Mouse (Mus musculus) CH12.LX (cell line): ENCODE measurements around the gene Golph3l. TPM values are rescaled to one million over a fixed set of nuclear protein-coding genes. Genes with fewer than 3 reads are reported as not detected.

Experiments used
- DNase-seq: peaks from one replicate; pipeline ENCODE4 v3.0.0-alpha.2; 2013; ENCODE audit errors: extremely low read depth
- H3K27ac ChIP-seq: 2 replicates; pipeline ENCODE4 v1.5.1; 2012; ENCODE audit warnings: low read depth, mild to moderate bottlenecking, control low read depth, moderate library complexity; ENCODE audit not compliant: insufficient read depth
- H3K27me3 ChIP-seq: replicated peaks from 2 replicates; pipeline ENCODE3; 2012; ENCODE audit warnings: inconsistent platforms
- H3K36me3 ChIP-seq, 2 experiments: replicated peaks in 1 of 2; 2 replicates each; pipeline versions ENCODE3 to v1.6.1; 2012; ENCODE audit warnings: inconsistent platforms in 1 of 2, low read length in 1 of 2, mild to moderate bottlenecking in 1 of 2, mixed read lengths in 1 of 2, moderate library complexity in 1 of 2; ENCODE audit not compliant: control insufficient read depth in 1 of 2, insufficient read depth in 1 of 2
- H3K4me1 ChIP-seq, 2 experiments: 2 replicates each; pipeline ENCODE4 v1.6.1; 2012; ENCODE audit warnings: inconsistent platforms in 1 of 2, moderate library complexity in 1 of 2; ENCODE audit not compliant: insufficient read depth in 2 of 2, control insufficient read depth in 1 of 2
- H3K4me2 ChIP-seq: 2 replicates; pipeline ENCODE4 v1.6.1; 2012; ENCODE audit warnings: low read depth, mild to moderate bottlenecking, control low read depth; ENCODE audit not compliant: poor library complexity, insufficient read depth, severe bottlenecking
- H3K4me3 ChIP-seq, 3 experiments: fragments of 150-350 bp in 1 of 3; sonication (generic) in 1 of 3; replicated peaks in 1 of 3; 2 replicates each; pipeline versions ENCODE3 to v1.5.1; 2011 to 2012; ENCODE audit warnings: low read depth in 2 of 3, low read length in 2 of 3, mild to moderate bottlenecking in 2 of 3, moderate library complexity in 2 of 3, control low read depth in 1 of 3, improper control_type of control experiment in 1 of 3, inconsistent platforms in 1 of 3, mixed read lengths in 1 of 3; ENCODE audit not compliant: poor library complexity in 1 of 3
- H3K79me2 ChIP-seq: replicated peaks from 2 replicates; pipeline ENCODE4 v1.6.1; 2012; ENCODE audit warnings: mild to moderate bottlenecking, moderate library complexity; ENCODE audit not compliant: control insufficient read depth, poor library complexity, insufficient read depth, severe bottlenecking; ENCODE audit errors: extremely low read depth
- H3K9ac ChIP-seq: 2 replicates; pipeline ENCODE4 v1.6.1; 2012; ENCODE audit warnings: low read depth, mild to moderate bottlenecking, control low read depth, moderate library complexity; ENCODE audit not compliant: insufficient read depth
- H3K9me3 ChIP-seq: replicated peaks from 2 replicates; pipeline ENCODE3; 2012; ENCODE audit warnings: low read length, inconsistent platforms, mixed read lengths
- CHD2 ChIP-seq: IDR thresholded peaks from 2 replicates; pipeline ENCODE4 v1.6.1; 2011; ENCODE audit warnings: low read length, improper control_type of control experiment
- E2F4 ChIP-seq: IDR thresholded peaks from 2 replicates; pipeline ENCODE4 v1.6.1; 2011; ENCODE audit warnings: low read depth, low read length, improper control_type of control experiment; ENCODE audit not compliant: insufficient replicate concordance
- ETS1 ChIP-seq: conservative IDR thresholded peaks from 2 replicates; pipeline ENCODE4 v1.6.1; 2012; ENCODE audit warnings: low read depth, mild to moderate bottlenecking, inconsistent platforms, low read length, improper control_type of control experiment, moderate library complexity
- GABPA ChIP-seq: IDR thresholded peaks from 2 replicates; pipeline ENCODE4 v1.6.1; 2012; ENCODE audit warnings: low read depth, low read length, improper control_type of control experiment, inconsistent platforms; ENCODE audit not compliant: insufficient replicate concordance
- JUND ChIP-seq: conservative IDR thresholded peaks from 2 replicates; pipeline ENCODE4 v1.6.1; 2011; ENCODE audit warnings: low read depth, low read length, improper control_type of control experiment
- MAX ChIP-seq: IDR thresholded peaks from 2 replicates; pipeline ENCODE4 v1.6.1; 2011; ENCODE audit warnings: low read length, improper control_type of control experiment
- MAZ ChIP-seq: IDR thresholded peaks from 2 replicates; pipeline ENCODE4 v1.6.1; 2012; ENCODE audit warnings: low read depth, mild to moderate bottlenecking, inconsistent platforms, low read length, improper control_type of control experiment, moderate library complexity
- NRF1 ChIP-seq: IDR thresholded peaks from 2 replicates; pipeline ENCODE4 v1.6.1; 2014; ENCODE audit warnings: low read depth, mild to moderate bottlenecking, inconsistent platforms, low read length, improper control_type of control experiment, moderate library complexity
- PAX5 ChIP-seq: IDR thresholded peaks from 2 replicates; pipeline ENCODE4 v1.6.1; 2012; ENCODE audit warnings: low read length, inconsistent platforms, mixed read lengths
- SIN3A ChIP-seq: IDR thresholded peaks from 2 replicates; pipeline ENCODE4 v1.6.1; 2012; ENCODE audit warnings: low read length, improper control_type of control experiment, inconsistent platforms
- SMC3 ChIP-seq: IDR thresholded peaks from 2 replicates; pipeline ENCODE4 v1.6.1; 2011; ENCODE audit warnings: low read depth, low read length, improper control_type of control experiment
- UBTF ChIP-seq: IDR thresholded peaks from 2 replicates; pipeline ENCODE4 v1.6.1; 2012; ENCODE audit warnings: low read depth, mild to moderate bottlenecking, inconsistent platforms, low read length, improper control_type of control experiment, moderate library complexity
- USF1 ChIP-seq: IDR thresholded peaks from 2 replicates; pipeline ENCODE4 v1.6.1; 2014; ENCODE audit warnings: low read depth, mild to moderate bottlenecking, inconsistent platforms, low read length, improper control_type of control experiment
- USF2 ChIP-seq: conservative IDR thresholded peaks from 2 replicates; pipeline ENCODE4 v1.6.1; 2011; ENCODE audit warnings: low read depth, low read length, improper control_type of control experiment
- ZKSCAN1 ChIP-seq: IDR thresholded peaks from 2 replicates; pipeline ENCODE4 v1.6.1; 2012; ENCODE audit warnings: low read depth, inconsistent platforms, low read length, improper control_type of control experiment, borderline replicate concordance
- ZMIZ1 ChIP-seq: IDR thresholded peaks from 2 replicates; pipeline ENCODE4 v1.6.1; 2012; ENCODE audit warnings: low read depth, mild to moderate bottlenecking, inconsistent platforms, low read length, improper control_type of control experiment
- dilution Hi-C: fragments of 300-500 bp; cut with MboI; formaldehyde crosslinking; loops from 2 replicates; pipeline ENCODE4 v1.14.3; 2020; ENCODE audit warnings: low sequenced_read_pairs; ENCODE audit not compliant: extremely low pct_unique_long_range_greater_than_20kb, extremely low pct_ligation_motif_present
- in situ Hi-C: fragments of 300-500 bp; cut with MboI; formaldehyde crosslinking; loops from 3 replicates; pipeline ENCODE4 v1.14.3; 2019; ENCODE audit warnings: low sequenced_read_pairs, low pct_ligation_motif_present, low pct_unique_long_range_greater_than_20kb, mixed read lengths
- polyA plus RNA-seq: library from polyadenylated mRNA; unstranded; fragments of >175 nt; gene quantifications from 2 replicates; pipeline ENCODE4 v1.2.1, GENCODE M21; 2012; ENCODE audit warnings: low read depth; ENCODE audit not compliant: insufficient read length
- total RNA-seq, 2 experiments: library from RNA; depleted of rRNA; stranded (reverse); fragments of 300-350 nt in 1 of 2; fragments of >200 nt in 1 of 2; gene quantifications; 2 replicates each; pipeline ENCODE4 v1.2.3; 2012 to 2014

The Golph3l gene
- total and polyA plus RNA-seq, 3 experiments, result 22.7 to 36.9 (median 23.4) TPM

DNA sequence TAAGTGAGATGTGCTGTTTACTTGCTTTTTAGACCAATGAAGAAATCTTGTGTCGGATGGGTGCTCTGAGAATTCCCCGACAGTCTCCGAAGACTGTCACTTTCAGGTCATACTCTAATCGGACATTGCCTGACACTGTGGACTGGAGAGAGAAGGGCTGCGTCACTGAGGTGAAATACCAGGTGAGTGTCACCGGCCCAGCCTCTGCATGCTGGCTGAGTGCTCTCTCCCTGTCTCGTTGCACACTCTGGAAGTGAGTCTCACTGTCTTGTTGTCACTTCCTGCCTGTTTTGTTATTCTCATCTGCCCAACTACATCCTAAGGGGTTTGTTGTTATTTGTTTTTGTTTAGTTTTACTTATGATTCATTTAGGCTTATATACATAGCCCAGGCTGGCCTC is 45.8 kb upstream of the Golph3l start:
- TF ChIP-seq ETS1 (no peak), MAX (no peak), ZMIZ1 (no peak), SMC3 (no peak), USF1 (no peak), GABPA (no peak), PAX5 (no peak)
- H3K9me3 ChIP-seq, result peaks cover 2% of the 10 kb centered on the region
- peaks cover 53 to 76% of the 10 kb centered on the region in 2 experiments for H3K36me3 ChIP-seq
- H3K4me2 ChIP-seq, result no peak overlapping the region
- no peak overlapping the region for H3K4me3 ChIP-seq
- dilution Hi-C loops (no loop called here), in situ Hi-C loops (no loop called here)
- H3K27me3 ChIP-seq, result no peaks in the 10 kb centered on the region
- no peak for DNase-seq
- H3K27ac ChIP-seq, result no peak overlapping the region
- no peaks in the 10 kb centered on the region for H3K79me2 ChIP-seq
- H3K4me1 ChIP-seq, result peaks cover 10 to 34% of the 10 kb centered on the region in 2 experiments; a peak in 3 of 4 replicates
- H3K9ac ChIP-seq, result no peak overlapping the region

DNA sequence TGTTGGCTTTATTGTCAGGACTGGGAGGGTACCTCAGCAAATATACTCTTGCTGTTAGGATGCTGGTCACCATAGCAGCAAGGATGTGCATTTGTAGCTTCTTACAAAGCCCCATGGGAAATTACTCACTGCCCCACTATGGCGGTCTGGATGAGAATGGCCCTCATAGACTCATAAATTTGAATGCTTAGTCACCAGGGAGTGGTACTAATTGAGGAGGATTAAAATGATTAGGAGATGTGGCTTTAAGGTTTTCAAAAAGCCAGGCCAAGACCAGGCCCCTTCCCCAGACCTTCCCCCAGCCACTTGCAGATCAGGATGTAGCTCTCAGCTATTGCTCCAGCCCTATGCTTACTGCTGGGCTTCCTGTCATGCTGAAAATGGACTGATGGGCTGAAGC is 38.6 kb upstream of the Golph3l start:
- in situ Hi-C loops, result no loop called here
- TF ChIP-seq MAZ (no peak), ZMIZ1 (no peak), UBTF (no peak), SIN3A (no peak), MAX (no peak), ZKSCAN1 (no peak)
- TF ChIP-seq, all 38 proteins: peak for 0
- Histone ChIP-seq H3K27ac (no peak overlapping the region), H3K27me3 (no peaks in the 10 kb centered on the region), H3K9ac (no peak overlapping the region), H3K4me1 (no peaks in the 10 kb centered on the region), H3K4me2 (no peak overlapping the region), H3K36me3 (peaks cover 56 to 92% of the 10 kb centered on the region in 2 experiments), H3K9me3 (no peaks in the 10 kb centered on the region), H3K4me3 (no peak overlapping the region), H3K79me2 (no peaks in the 10 kb centered on the region)
- no peak for DNase-seq
- dilution Hi-C loops, result no loop called here

GRCm38 (mm10) chr3:95553986-95554385 is 34.7 kb upstream of the Golph3l start:
- Histone ChIP-seq H3K9ac (no peak overlapping the region), H3K27ac (no peak overlapping the region), H3K79me2 (no peaks in the 10 kb centered on the region), H3K4me1 (no peaks in the 10 kb centered on the region), H3K36me3 (peaks cover 32 to 67% of the 10 kb centered on the region in 2 experiments), H3K4me3 (no peak overlapping the region), H3K9me3 (no peaks in the 10 kb centered on the region), H3K4me2 (no peak overlapping the region), H3K27me3 (no peaks in the 10 kb centered on the region)
- DNase-seq, result no peak
- dilution Hi-C loops, result no loop called here
- in situ Hi-C loops, result no loop called here
- TF ChIP-seq NRF1 (no peak), SIN3A (no peak), CHD2 (no peak), USF1 (no peak), JUND (no peak), USF2 (no peak), PAX5 (no peak), E2F4 (no peak)
